Mouse (Mus musculus) heart, postnatal 0 days (tissue): ENCODE results near the gene Misp. TPM values are rescaled to one million over a fixed set of nuclear protein-coding genes. Genes with fewer than 3 reads are reported as not detected.

Experiments used
- ATAC-seq: fragments of 200-750 bp; cut with Nextera tagmentation; 2 replicates; pipeline ENCODE4 v1.8.0; 2017; ENCODE audit warnings: low read depth, moderate number of reproducible peaks, moderate library complexity; ENCODE audit not compliant: insufficient read depth
- DNase-seq: peaks from one replicate; pipeline ENCODE4 v3.0.0-alpha.2; 2016; ENCODE audit warnings: low spot score
- H3K27ac ChIP-seq: fragments of 300-500 bp; sonication (generic); 2 replicates; pipeline ENCODE4 v1.5.1; 2014; ENCODE audit warnings: low read depth, mild to moderate bottlenecking
- H3K27me3 ChIP-seq: fragments of 300-500 bp; sonication (generic); 2 replicates; pipeline ENCODE4 v1.6.1; 2014; ENCODE audit warnings: low read length, mixed read lengths; ENCODE audit not compliant: control insufficient read depth, insufficient read depth
- H3K36me3 ChIP-seq: fragments of 300-500 bp; sonication (generic); replicated peaks from 2 replicates; pipeline ENCODE4 v1.6.1; 2014; ENCODE audit warnings: low read length, mixed read lengths; ENCODE audit not compliant: control insufficient read depth, insufficient read depth
- H3K4me1 ChIP-seq: fragments of 300-500 bp; sonication (generic); 2 replicates; pipeline ENCODE4 v1.6.1; 2014; ENCODE audit warnings: antibody characterized with exemption; ENCODE audit not compliant: control insufficient read depth, insufficient read depth
- H3K4me2 ChIP-seq: fragments of 300-500 bp; sonication (generic); 2 replicates; pipeline ENCODE4 v1.6.1; 2014; ENCODE audit warnings: low read depth, mild to moderate bottlenecking, low read length, moderate library complexity
- H3K4me3 ChIP-seq: fragments of 300-500 bp; sonication (generic); 2 replicates; pipeline ENCODE4 v1.5.1; 2014; ENCODE audit warnings: low read depth, low read length
- H3K9ac ChIP-seq: fragments of 300-500 bp; sonication (generic); replicated peaks from 2 replicates; pipeline ENCODE4 v1.6.1; 2014; ENCODE audit warnings: low read depth, low read length, mixed read lengths
- H3K9me3 ChIP-seq: fragments of 300-500 bp; sonication (generic); replicated peaks from 2 replicates; pipeline ENCODE4 v1.6.1; 2016; ENCODE audit warnings: low read length; ENCODE audit not compliant: control insufficient read depth
- CTCF ChIP-seq: IDR thresholded peaks from 2 replicates; pipeline ENCODE4 v1.5.1; 2016; ENCODE audit warnings: antibody characterized with exemption, control low read depth, low read depth
- EP300 ChIP-seq: IDR thresholded peaks from 2 replicates; pipeline ENCODE4 v1.6.1; 2016; ENCODE audit warnings: antibody characterized with exemption, low read depth
- WGBS: fragments of 180-500 bp; shearing (Covaris S2); extraction: QIAGEN DNeasy Blood & Tissue Kit; methylation state at CpG from one replicate; pipeline ENCODE4 v1.1.7; 2014; 5-methylcytosine and 5-hydroxymethylcytosine counted together
- polyA plus RNA-seq: library from polyadenylated mRNA; unstranded; fragments of >200 nt; fragmentation: Nextera tagmentation; extraction: Ambion mirVana; gene quantifications from 2 replicates; pipeline ENCODE4 v1.2.1, GENCODE M21; 2015
- total RNA-seq: library from RNA; depleted of rRNA; stranded (reverse); fragments of >200 nt; gene quantifications from 2 replicates; pipeline ENCODE4 v1.2.3, GENCODE M21; 2014; ENCODE audit warnings: low replicate concordance

Gene Misp
- total and polyA plus RNA-seq, 2 experiments from 2014 or later, result 0.08 TPM; not detected in 1

DNA sequence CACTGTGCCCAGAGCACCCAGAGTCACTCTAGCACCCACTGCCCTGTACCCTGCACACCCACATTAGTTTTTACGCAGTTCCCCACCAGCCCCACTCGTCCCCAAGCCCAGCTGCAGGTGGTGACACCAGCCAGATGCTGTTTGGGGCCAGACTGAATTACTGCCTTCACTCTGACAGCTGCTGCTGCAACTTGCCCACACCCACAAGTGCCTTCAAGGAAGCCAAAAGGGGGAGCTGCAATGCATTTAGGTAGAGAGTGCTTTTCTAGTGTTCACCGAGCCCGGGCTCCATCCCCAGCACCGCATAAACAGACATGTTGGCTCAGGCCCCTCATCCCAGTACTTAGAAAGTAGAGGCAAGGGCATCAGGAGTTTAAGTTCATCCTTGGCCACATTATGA lies 38.8 kb upstream of the Misp start:
- DNase-seq (no peak), ATAC-seq (no peak)
- no peak for TF ChIP-seq EP300
- no peak for TF ChIP-seq CTCF
- H3K36me3 ChIP-seq, result no peaks in the 10 kb centered on the region
- peaks cover 13% of the 10 kb centered on the region for H3K27me3 ChIP-seq
- no peak overlapping the region for H3K27ac ChIP-seq
- H3K4me2 ChIP-seq, result no peak overlapping the region
- no peak overlapping the region for H3K4me3 ChIP-seq
- peaks cover 7% of the 10 kb centered on the region for H3K4me1 ChIP-seq
- H3K9me3 ChIP-seq, result no peaks in the 10 kb centered on the region
- 79% methylated on average over 5 of the region's 5 CpGs for WGBS
- H3K9ac ChIP-seq, result no peak overlapping the region

- peaks cover 10% of the 10 kb centered on the region for H3K27me3 ChIP-seq
- DNase-seq, result no peak
- WGBS, result 59% methylated on average over 7 of the region's 7 CpGs
These were observed 37.7 kb upstream of the Misp start for GRCm38 (mm10) chr10:79783050-79783449.

GRCm38 (mm10) chr10:79783920-79784800 lies 36.6 kb upstream of the Misp start:
- Histone ChIP-seq H3K27ac (no peak overlapping the region), H3K4me1 (peaks cover 4% of the 10 kb centered on the region; the same call in 1 of the 2 replicates), H3K9me3 (no peaks in the 10 kb centered on the region), H3K36me3 (no peaks in the 10 kb centered on the region), H3K9ac (no peak overlapping the region), H3K4me2 (no peak overlapping the region), H3K27me3 (peaks cover 7% of the 10 kb centered on the region), H3K4me3 (no peak overlapping the region)
- DNase-seq (no peak), ATAC-seq (no peak)
- TF ChIP-seq CTCF (peak; percentile 41), EP300 (no peak)
- 41% methylated on average over 27 of the region's 27 CpGs for WGBS

More at GRCm38 (mm10) chr10:79783050-79783449, 37.7 kb upstream of the Misp start:
- no peak for ATAC-seq
- Histone ChIP-seq H3K4me3 (no peak overlapping the region), H3K4me2 (no peak overlapping the region), H3K27ac (no peak overlapping the region), H3K4me1 (peaks cover 4% of the 10 kb centered on the region; the same call in 1 of the 2 replicates), H3K9ac (no peak overlapping the region), H3K36me3 (no peaks in the 10 kb centered on the region), H3K9me3 (no peaks in the 10 kb centered on the region)
- TF ChIP-seq CTCF, result peak; percentile 42
- TF ChIP-seq EP300, result no peak

- TF ChIP-seq EP300 (no peak), CTCF (peak; percentile 87)
- ATAC-seq (no peak), DNase-seq (peak; percentile 65)
- Histone ChIP-seq H3K4me2 (no peak overlapping the region), H3K27me3 (no peaks in the 10 kb centered on the region; the same call in 1 of the 2 replicates), H3K9me3 (no peaks in the 10 kb centered on the region), H3K4me3 (no peak overlapping the region), H3K4me1 (no peaks in the 10 kb centered on the region; the same call in 1 of the 2 replicates), H3K27ac (no peak overlapping the region), H3K36me3 (no peaks in the 10 kb centered on the region), H3K9ac (no peak overlapping the region)
- 31% methylated on average over 7 of the region's 7 CpGs for WGBS
These were observed 32.2 kb upstream of the Misp start for GRCm38 (mm10) chr10:79788386-79789158.

DNA sequence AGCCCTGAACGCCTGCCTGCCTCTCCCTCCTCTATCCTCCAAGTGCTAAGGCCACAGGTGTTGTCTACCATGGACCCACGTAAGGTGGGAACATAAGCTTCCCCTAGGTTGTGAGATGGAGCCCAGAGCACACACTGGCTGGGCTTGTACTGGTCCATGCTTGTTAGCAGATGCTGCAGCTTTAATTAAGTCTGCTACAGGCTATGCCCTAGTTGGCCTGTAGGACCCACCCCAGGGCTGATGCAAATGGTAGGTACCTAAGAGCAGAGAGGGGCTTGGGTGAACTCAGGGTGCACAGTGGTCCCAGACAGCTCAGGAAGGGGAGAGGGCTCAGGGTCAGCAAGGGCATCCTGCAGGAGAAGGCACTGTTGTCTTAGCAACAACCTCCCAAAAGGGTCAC lies 31.2 kb upstream of the Misp start:
- H3K36me3 ChIP-seq, result no peaks in the 10 kb centered on the region
- no peak overlapping the region for H3K4me2 ChIP-seq
- 43% methylated on average over 2 of the region's 2 CpGs for whole genome bisulfite sequencing
- no peaks in the 10 kb centered on the region for H3K27me3 ChIP-seq
- no peak for DNase-seq
- H3K27ac ChIP-seq, result no peak overlapping the region
- no peak for ATAC-seq
- no peak overlapping the region for H3K9ac ChIP-seq
- H3K4me1 ChIP-seq, result no peaks in the 10 kb centered on the region; the same call in 1 of the 2 replicates
- no peak overlapping the region for H3K4me3 ChIP-seq
- TF ChIP-seq EP300 (no peak), CTCF (no peak)
- H3K9me3 ChIP-seq, result no peaks in the 10 kb centered on the region
